Mouse (Mus musculus): ENCODE measurements around the gene Olfr1340. TPM values are rescaled to one million over a fixed set of nuclear protein-coding genes. Genes with fewer than 3 reads are reported as not detected.

The Olfr1340 gene
- polyA plus RNA-seq, 1 experiment = not detected

DNA sequence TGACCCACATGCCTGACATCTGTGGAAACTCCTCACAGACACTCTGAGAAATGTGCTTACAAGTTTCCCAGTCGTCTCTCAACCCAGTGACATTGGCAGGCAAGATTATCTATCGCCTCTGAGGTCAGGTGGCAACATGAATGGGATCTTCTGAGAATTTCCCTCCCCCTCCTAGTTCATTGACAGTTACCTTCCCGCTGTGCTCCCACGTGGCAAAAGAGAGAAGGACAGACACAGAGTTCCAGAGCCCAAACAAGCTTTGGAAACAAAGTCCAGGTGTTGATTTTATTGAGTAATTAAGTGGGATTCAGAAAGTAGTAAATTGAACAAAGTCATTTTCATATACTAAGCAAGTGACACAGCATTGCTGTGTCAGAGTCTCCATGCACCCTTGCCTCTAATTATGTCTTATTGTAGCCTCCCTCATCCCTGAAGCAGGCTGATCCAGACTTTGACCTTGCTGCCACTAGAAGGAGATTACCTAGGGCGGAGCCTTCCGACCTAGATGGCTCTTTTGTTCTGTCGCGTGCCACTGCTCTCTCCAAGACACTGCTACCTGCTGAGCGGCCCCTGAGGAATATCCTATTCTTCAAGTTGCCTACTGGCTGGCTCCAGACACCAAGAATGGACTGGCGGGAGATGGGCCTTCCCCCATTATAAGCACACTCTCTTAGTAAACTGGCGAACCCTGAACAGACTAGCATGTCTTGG is 21.2 kb downstream of the Olfr1340 start:
- TF ChIP-seq POLR2A (IDR thresholded peaks at IDR 0.05; ENCODE audit: low read depth, low read length) (no peak), CTCF (IDR thresholded peaks at IDR 0.05; ENCODE audit: borderline replicate concordance, insufficient read depth, low read length) (no peak)
- H3K27ac ChIP-seq (ENCODE audit: insufficient read depth, low read length) = no peak overlapping the region
- no peaks in the 10 kb centered on the region for H3K4me1 ChIP-seq (ENCODE audit: control insufficient read depth, insufficient read depth, low read length)
- no peak overlapping the region for H3K4me3 ChIP-seq (ENCODE audit: insufficient read depth, low read length)

DNA sequence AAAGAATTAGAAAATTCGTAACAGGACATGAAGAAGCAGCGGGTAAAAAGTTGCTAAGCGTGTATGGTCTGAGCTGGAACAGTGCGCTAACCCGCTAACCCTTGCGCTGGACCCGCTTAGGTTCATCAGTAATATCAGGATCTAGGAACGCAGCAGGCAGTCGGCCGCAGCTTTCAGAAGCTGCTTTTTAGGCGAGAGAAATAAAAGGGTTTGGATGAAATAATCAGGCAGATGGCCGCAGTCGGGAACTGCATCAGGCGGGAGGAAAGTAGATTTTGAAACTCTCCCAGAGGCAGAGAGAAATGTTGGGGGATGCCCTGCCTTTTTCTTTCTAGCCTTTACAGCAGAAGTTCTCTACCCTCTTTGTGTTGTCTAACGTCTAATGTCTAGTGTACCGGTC is 21.9 kb downstream of the Olfr1340 start:
- no peak overlapping the region for H3K27ac ChIP-seq (ENCODE audit: insufficient read depth, low read length)
- no peak overlapping the region for H3K4me3 ChIP-seq (ENCODE audit: insufficient read depth, low read length)
- H3K4me1 ChIP-seq (ENCODE audit: control insufficient read depth, insufficient read depth, low read length) = no peaks in the 10 kb centered on the region
- TF ChIP-seq CTCF (IDR thresholded peaks at IDR 0.05; ENCODE audit: borderline replicate concordance, insufficient read depth, low read length) = no peak
- TF ChIP-seq POLR2A (IDR thresholded peaks at IDR 0.05; ENCODE audit: low read depth, low read length) = no peak

DNA sequence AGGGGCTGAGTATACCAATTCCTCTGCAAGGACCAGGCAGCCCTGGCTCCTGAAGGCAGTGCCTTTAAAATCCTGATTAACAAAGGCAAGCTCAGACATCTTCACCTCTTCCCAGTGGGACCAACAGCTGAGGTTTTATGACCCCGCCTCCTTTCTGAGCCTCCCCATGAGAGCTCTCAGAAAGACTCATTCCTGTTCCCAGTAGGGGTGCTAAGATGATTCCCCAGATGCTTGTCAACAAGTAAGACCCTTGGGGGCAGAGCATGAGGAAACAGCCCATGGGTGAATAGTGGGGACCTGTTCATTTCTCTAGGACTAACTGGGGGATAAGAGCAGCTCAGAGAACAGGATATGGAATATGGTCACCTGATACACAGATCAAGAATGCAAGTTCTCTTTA is 38.7 kb downstream of the Olfr1340 start, which contains the start of gene Olfr1338:
Olfr1338 (minus strand) TSS at position 101 of the 400 bp plus-strand sequence.
- H3K4me3 ChIP-seq (ENCODE audit: insufficient read depth, low read length) = no peak within 1 kb of the TSS
- TF ChIP-seq POLR2A (IDR thresholded peaks at IDR 0.05; ENCODE audit: low read depth, low read length) (no peak), CTCF (IDR thresholded peaks at IDR 0.05; ENCODE audit: borderline replicate concordance, insufficient read depth, low read length) (no peak)
- no peak within 1 kb of the TSS for H3K27ac ChIP-seq (ENCODE audit: insufficient read depth, low read length)
- H3K4me1 ChIP-seq (ENCODE audit: control insufficient read depth, insufficient read depth, low read length) = no peaks in the 10 kb centered on the region

Other genes starting within 250 kb of the Olfr1340 start
- gene Tie1, start 230.1 kb upstream of the Olfr1340 start, polyA plus RNA-seq (2011; ENCODE audit: insufficient read length, low read depth, missing spikeins) = not detected in 2 replicates
- gene 2610528J11Rik, start 193.1 kb upstream of the Olfr1340 start, polyA plus RNA-seq (2011; ENCODE audit: insufficient read length, low read depth, missing spikeins) = not detected in 2 replicates
- gene Tmem125, start 176.1 kb upstream of the Olfr1340 start, polyA plus RNA-seq (2011; ENCODE audit: insufficient read length, low read depth, missing spikeins) = 0.95 TPM in 1 of 2 replicates, not detected in the other
- gene Cfap57, start 99.4 kb upstream of the Olfr1340 start, polyA plus RNA-seq (2011; ENCODE audit: insufficient read length, low read depth, missing spikeins) = not detected in 2 replicates
- 66.1 and 75.0 TPM in 2 replicates for gene Ebna1bp2, start 99.3 kb upstream of the Olfr1340 start, polyA plus RNA-seq (2011; ENCODE audit: insufficient read length, low read depth, missing spikeins)
- not detected in 2 replicates for gene Olfr62, start 61.2 kb upstream of the Olfr1340 start, polyA plus RNA-seq (2011; ENCODE audit: insufficient read length, low read depth, missing spikeins)
- not detected in 2 replicates for gene Olfr1342, start 27.4 kb upstream of the Olfr1340 start, polyA plus RNA-seq (2011; ENCODE audit: insufficient read length, low read depth, missing spikeins)
- 0.16 TPM in 1 of 2 replicates, not detected in the other for gene Olfr1341, start 16.6 kb upstream of the Olfr1340 start, polyA plus RNA-seq (2011; ENCODE audit: insufficient read length, low read depth, missing spikeins)
- not detected in 2 replicates for gene Olfr1339, start 12.0 kb downstream of the Olfr1340 start, polyA plus RNA-seq (2011; ENCODE audit: insufficient read length, low read depth, missing spikeins)
- not detected in 2 replicates for gene Olfr1338, start 38.6 kb downstream of the Olfr1340 start, polyA plus RNA-seq (2011; ENCODE audit: insufficient read length, low read depth, missing spikeins)
- not detected in 2 replicates for gene Olfr1337, start 62.4 kb downstream of the Olfr1340 start, polyA plus RNA-seq (2011; ENCODE audit: insufficient read length, low read depth, missing spikeins)
- gene Olfr1335, start 89.8 kb downstream of the Olfr1340 start, polyA plus RNA-seq (2011; ENCODE audit: insufficient read length, low read depth, missing spikeins) = not detected in 2 replicates
- gene Olfr1333, start 116.1 kb downstream of the Olfr1340 start, polyA plus RNA-seq (2011; ENCODE audit: insufficient read length, low read depth, missing spikeins) = not detected in 2 replicates
- not detected in 2 replicates for gene Olfr1331, start 144.5 kb downstream of the Olfr1340 start, polyA plus RNA-seq (2011; ENCODE audit: insufficient read length, low read depth, missing spikeins)
- gene Olfr1330, start 168.5 kb downstream of the Olfr1340 start, polyA plus RNA-seq (2011; ENCODE audit: insufficient read length, low read depth, missing spikeins) = 0.51 TPM in 1 of 2 replicates, not detected in the other
- not detected in 2 replicates for gene Olfr1329, start 197.3 kb downstream of the Olfr1340 start, polyA plus RNA-seq (2011; ENCODE audit: insufficient read length, low read depth, missing spikeins)
- not detected in 2 replicates for gene Olfr1328, start 218.5 kb downstream of the Olfr1340 start, polyA plus RNA-seq (2011; ENCODE audit: insufficient read length, low read depth, missing spikeins)
- gene Lao1, start 241.4 kb downstream of the Olfr1340 start, polyA plus RNA-seq (2011; ENCODE audit: insufficient read length, low read depth, missing spikeins) = not detected in 2 replicates

Measured in embryonic fibroblast, embryonic 13.5 days (primary cell).